Mouse (Mus musculus) kidney, adult 2 months (tissue): Measurements from ENCODE around the gene Alyref.

ENCODE experiments used
- CTCF ChIP-seq: fragments of 200-500 bp; conservative IDR thresholded peaks from 2 replicates; pipeline ENCODE4 v1.5.1; 2011; ENCODE audit warnings: low read depth, mild to moderate bottlenecking, control low read depth, low read length, moderate library complexity, mixed read lengths; ENCODE audit not compliant: insufficient read depth, insufficient read length
- POLR2A ChIP-seq: fragments of 200-500 bp; IDR thresholded peaks from one replicate; pipeline ENCODE4 v1.6.1; 2011; ENCODE audit warnings: low read depth, low read length, control low read depth

GRCm38 (mm10) chr11:120549986-120550809 is 48.0 kb downstream of the Alyref start:
- TF ChIP-seq CTCF (no peak), POLR2A (no peak)
